Mouse (Mus musculus) G1E (cell line): ENCODE data around the gene Sav1. TPM values are rescaled to one million over a fixed set of nuclear protein-coding genes. Genes with fewer than 3 reads are reported as not detected.

Experiments
- ATAC-seq: 2 replicates; pipeline ENCODE4 v1.8.0; 2016; ENCODE audit warnings: mild to moderate bottlenecking; ENCODE audit not compliant: insufficient number of reproducible peaks, poor library complexity, low FRiP score, severe bottlenecking; ENCODE audit errors: extremely low read depth
- DNase-seq: peaks from one replicate; pipeline ENCODE4 v3.0.0; 2012; ENCODE audit warnings: low spot score
- H3K27me3 ChIP-seq: 2 replicates; pipeline ENCODE4 v1.6.1; 2012; ENCODE audit warnings: mild to moderate bottlenecking, low read length, inconsistent platforms; ENCODE audit not compliant: insufficient read depth
- H3K36me3 ChIP-seq: replicated peaks from 2 replicates; pipeline ENCODE3; 2012; ENCODE audit warnings: mild to moderate bottlenecking, inconsistent platforms
- H3K4me1 ChIP-seq: 2 replicates; pipeline ENCODE4 v1.6.1; 2012; ENCODE audit warnings: low read depth, low read length, inconsistent platforms, mixed read lengths; ENCODE audit not compliant: insufficient read depth
- H3K4me3 ChIP-seq: 2 replicates; pipeline ENCODE4 v1.5.1; 2012; ENCODE audit warnings: low read depth, mild to moderate bottlenecking, inconsistent platforms, low read length, moderate library complexity, mixed read lengths
- H3K9me3 ChIP-seq: replicated peaks from 2 replicates; pipeline ENCODE4 v1.6.1; 2012; ENCODE audit warnings: inconsistent platforms
- CTCF ChIP-seq: IDR thresholded peaks from 2 replicates; pipeline ENCODE4 v1.5.1; 2012; ENCODE audit warnings: low read depth, low read length, inconsistent platforms, mixed read lengths
- GATA1 ChIP-seq: IDR thresholded peaks from 2 replicates; pipeline ENCODE4 v1.6.1; 2012; ENCODE audit warnings: borderline replicate concordance, low read length, inconsistent platforms, mixed read lengths
- GATA2 ChIP-seq: IDR thresholded peaks from 2 replicates; pipeline ENCODE4 v1.6.1; 2012; ENCODE audit warnings: low read depth, low read length, inconsistent platforms, borderline replicate concordance
- POLR2AphosphoS5 ChIP-seq: IDR thresholded peaks from 2 replicates; pipeline ENCODE4 v1.6.1; 2012; ENCODE audit warnings: low read depth, low read length, inconsistent platforms; ENCODE audit not compliant: insufficient replicate concordance
- TAL1 ChIP-seq: conservative IDR thresholded peaks from 2 replicates; pipeline ENCODE4 v1.6.1; 2012; ENCODE audit warnings: low read depth, low read length, inconsistent platforms, mixed read lengths
- polyA plus RNA-seq: library from polyadenylated mRNA; stranded (reverse); fragments of >175 nt; gene quantifications from 2 replicates; pipeline ENCODE4 v1.2.3, GENCODE M21; 2012
- total RNA-seq, 2 experiments: library from RNA; stranded (forward) in 1 of 2; stranded (reverse) in 1 of 2; fragments of 200-1000 nt in 1 of 2; fragments of >200 nt in 1 of 2; fragmentation: Nextera tagmentation in 1 of 2; gene quantifications; 2 replicates each; pipeline ENCODE4 v1.2.3; 2014 to 2017

The Sav1 gene
- total and polyA plus RNA-seq, 3 experiments, result 26.7 to 138 (median 79.9) TPM

- H3K4me1 ChIP-seq, result no peaks in the 10 kb centered on the region
- no peak for ATAC-seq
- H3K36me3 ChIP-seq, result peaks cover 40% of the 10 kb centered on the region
- DNase-seq, result no peak
- 0 out of 2 replicates have a peak, but pooled peaks cover 4% of the 10 kb centered on the region for H3K9me3 ChIP-seq
- TF ChIP-seq CTCF (no peak), TAL1 (no peak), POLR2AphosphoS5 (no peak), GATA1 (no peak), GATA2 (no peak)
- H3K4me3 ChIP-seq, result no peak overlapping the region
- peaks cover 2% of the 10 kb centered on the region; the same call in 1 of the 2 replicates for H3K27me3 ChIP-seq
These were observed 24.9 kb upstream of the Sav1 start for GRCm38 (mm10) chr12:70011681-70012080.

- no peak for ATAC-seq
- peaks cover 27% of the 10 kb centered on the region for H3K36me3 ChIP-seq
These were observed 23.6 kb upstream of the Sav1 start for GRCm38 (mm10) chr12:70010356-70010755.

GRCm38 (mm10) chr12:70005103-70005502 lies 18.3 kb upstream of the Sav1 start:
- Histone ChIP-seq H3K36me3 (peaks cover 1% of the 10 kb centered on the region), H3K4me1 (no peaks in the 10 kb centered on the region; the same call in 1 of the 2 replicates), H3K27me3 (peaks cover 16% of the 10 kb centered on the region), H3K9me3 (no peaks in the 10 kb centered on the region), H3K4me3 (no peak overlapping the region)
- ATAC-seq, result no peak
- TF ChIP-seq CTCF (no peak), TAL1 (no peak)
- no peak for DNase-seq

More at GRCm38 (mm10) chr12:70010356-70010755, 23.6 kb upstream of the Sav1 start:
- Histone ChIP-seq H3K27me3 (peaks cover 5% of the 10 kb centered on the region; the same call in 1 of the 2 replicates), H3K9me3 (0 out of 2 replicates have a peak, but pooled peaks cover 4% of the 10 kb centered on the region), H3K4me1 (no peaks in the 10 kb centered on the region), H3K4me3 (no peak overlapping the region)
- TF ChIP-seq TAL1 (no peak), GATA1 (no peak), GATA2 (no peak), CTCF (no peak), POLR2AphosphoS5 (no peak)
- no peak for DNase-seq

GRCm38 (mm10) chr12:69998186-69998983 lies 11.6 kb upstream of the Sav1 start:
- peaks cover 27% of the 10 kb centered on the region for H3K27me3 ChIP-seq
- no peak for ATAC-seq
- no peak overlapping the region for H3K4me3 ChIP-seq
- DNase-seq, result no peak
- no peak for TF ChIP-seq GATA2
- no peak for TF ChIP-seq GATA1
- TF ChIP-seq TAL1, result no peak
- no peak for TF ChIP-seq POLR2AphosphoS5
- no peak for TF ChIP-seq CTCF
- H3K9me3 ChIP-seq, result peaks cover 4% of the 10 kb centered on the region; the same call in 1 of the 2 replicates
- no peaks in the 10 kb centered on the region for H3K36me3 ChIP-seq
- no peaks in the 10 kb centered on the region for H3K4me1 ChIP-seq

- H3K4me1 ChIP-seq, result peaks cover 2% of the 10 kb centered on the region; the same call in 1 of the 2 replicates
- no peaks in the 10 kb centered on the region for H3K36me3 ChIP-seq
- DNase-seq (no peak), ATAC-seq (no peak)
- TF ChIP-seq POLR2AphosphoS5, result no peak
- no peak for TF ChIP-seq GATA1
- TF ChIP-seq CTCF, result no peak
- TF ChIP-seq GATA2, result no peak
- no peak for TF ChIP-seq TAL1
- H3K9me3 ChIP-seq, result peaks cover 4% of the 10 kb centered on the region; the same call in 1 of the 2 replicates
- H3K27me3 ChIP-seq, result peaks cover 33% of the 10 kb centered on the region
- H3K4me3 ChIP-seq, result no peak overlapping the region
These were observed 8.6 kb upstream of the Sav1 start for GRCm38 (mm10) chr12:69995382-69995781.

- Histone ChIP-seq H3K36me3 (peaks cover 30% of the 10 kb centered on the region), H3K27me3 (peaks cover 4% of the 10 kb centered on the region; the same call in 1 of the 2 replicates), H3K9me3 (no peaks in the 10 kb centered on the region), H3K4me1 (peaks cover 38% of the 10 kb centered on the region), H3K4me3 (peak overlapping the region; percentile 83)
- ATAC-seq, result no peak
- TF ChIP-seq POLR2AphosphoS5 (no peak), GATA1 (no peak), TAL1 (no peak), CTCF (no peak)
- peak; percentile 63 for DNase-seq
These were observed 500 bp downstream of the Sav1 start for GRCm38 (mm10) chr12:69986241-69986762.
